Mouse (Mus musculus) bone marrow macrophage, adult 2 months (primary cell): Measurements from ENCODE around the gene Atg10. TPM values are rescaled to one million over a fixed set of nuclear protein-coding genes. Genes with fewer than 3 reads are reported as not detected.
"Not testable (repeated sequence)": the region's sequence is repeated elsewhere in the genome, so short reads cannot be mapped to it uniquely, and the experiment has no call there.

Source experiments
- H3K27ac ChIP-seq: 2 replicates; pipeline ENCODE4 v1.5.1; 2012; ENCODE audit warnings: low read depth, low read length; ENCODE audit not compliant: insufficient read depth
- H3K4me1 ChIP-seq: 2 replicates; pipeline ENCODE4 v1.6.1; 2012; ENCODE audit warnings: low read length; ENCODE audit not compliant: control insufficient read depth, insufficient read depth
- H3K4me3 ChIP-seq: 2 replicates; pipeline ENCODE4 v1.5.1; 2012; ENCODE audit warnings: mild to moderate bottlenecking, low read length, moderate library complexity; ENCODE audit not compliant: insufficient read depth
- CTCF ChIP-seq: IDR thresholded peaks from 2 replicates; pipeline ENCODE4 v1.5.1; 2012; ENCODE audit warnings: low read depth, mild to moderate bottlenecking, low read length, moderate library complexity
- POLR2A ChIP-seq: IDR thresholded peaks from 2 replicates; pipeline ENCODE4 v1.6.1; 2012; ENCODE audit warnings: mild to moderate bottlenecking, low read depth, low read length, borderline replicate concordance
- polyA plus RNA-seq: library from polyadenylated mRNA; stranded (reverse); fragments of >200 nt; gene quantifications from 2 replicates; pipeline ENCODE4 v1.2.4, GENCODE M21; 2012; ENCODE audit not compliant: missing spikeins, insufficient read depth, insufficient read length

Atg10 gene
- polyA plus RNA-seq, 1 experiment = 14.0 TPM

GRCm38 (mm10) chr13:90926125-90926765 is 297.5 kb downstream of the Atg10 start:
- Histone ChIP-seq H3K27ac (no peak overlapping the region), H3K4me3 (no peak overlapping the region), H3K4me1 (0 out of 2 replicates have a peak, but pooled peaks cover 2% of the 10 kb centered on the region)
- no peak for TF ChIP-seq CTCF
- TF ChIP-seq POLR2A = no peak

DNA sequence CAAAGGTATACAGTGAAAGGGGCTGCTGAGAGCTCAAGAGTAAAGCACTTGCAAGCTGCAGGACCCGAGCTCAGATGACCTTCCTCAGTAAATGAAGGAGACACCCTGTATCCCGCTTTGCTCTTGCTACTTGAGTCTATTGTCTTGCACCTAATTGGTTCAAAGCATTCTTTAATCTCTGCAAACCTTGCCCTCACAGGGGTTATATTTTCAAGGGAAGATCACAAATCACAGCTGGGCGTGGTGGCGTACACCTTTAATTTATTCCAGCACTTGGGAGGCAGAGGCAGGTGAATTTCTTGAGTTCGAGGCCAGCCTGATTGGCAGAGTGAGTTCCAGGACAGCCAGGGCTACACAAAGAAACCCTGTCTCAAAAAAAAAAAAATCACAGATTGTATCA is 298.6 kb downstream of the Atg10 start:
- Histone ChIP-seq H3K4me3 (no peak overlapping the region), H3K4me1 (0 out of 2 replicates have a peak, but pooled peaks cover 2% of the 10 kb centered on the region), H3K27ac (no peak overlapping the region)
- no peak for TF ChIP-seq CTCF
- TF ChIP-seq POLR2A = no peak

DNA sequence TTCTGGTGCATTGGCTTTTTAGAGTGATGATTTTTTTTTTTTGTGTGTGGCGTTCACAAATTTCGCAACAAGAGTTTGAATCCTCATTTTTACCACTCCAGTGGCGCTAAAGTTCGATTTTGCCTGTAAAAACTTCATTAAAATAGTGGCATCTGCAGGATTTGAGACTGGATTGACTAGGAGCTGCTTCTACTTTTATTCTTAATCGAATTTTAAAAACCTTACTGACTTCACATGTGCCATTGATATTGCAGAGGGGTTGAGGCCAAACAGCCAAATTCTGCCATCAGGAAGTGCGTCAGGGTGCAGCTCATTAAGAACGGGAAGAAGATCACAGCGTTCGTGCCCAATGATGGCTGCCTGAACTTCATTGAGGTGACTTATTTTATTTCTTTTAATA is 299.7 kb downstream of the Atg10 start:
- H3K4me1 ChIP-seq = 0 out of 2 replicates have a peak, but pooled peaks cover 2% of the 10 kb centered on the region
- peak overlapping the region; percentile 98 for H3K4me3 ChIP-seq
- no peak for TF ChIP-seq POLR2A
- TF ChIP-seq CTCF = no peak
- peak overlapping the region; percentile 88 for H3K27ac ChIP-seq

DNA sequence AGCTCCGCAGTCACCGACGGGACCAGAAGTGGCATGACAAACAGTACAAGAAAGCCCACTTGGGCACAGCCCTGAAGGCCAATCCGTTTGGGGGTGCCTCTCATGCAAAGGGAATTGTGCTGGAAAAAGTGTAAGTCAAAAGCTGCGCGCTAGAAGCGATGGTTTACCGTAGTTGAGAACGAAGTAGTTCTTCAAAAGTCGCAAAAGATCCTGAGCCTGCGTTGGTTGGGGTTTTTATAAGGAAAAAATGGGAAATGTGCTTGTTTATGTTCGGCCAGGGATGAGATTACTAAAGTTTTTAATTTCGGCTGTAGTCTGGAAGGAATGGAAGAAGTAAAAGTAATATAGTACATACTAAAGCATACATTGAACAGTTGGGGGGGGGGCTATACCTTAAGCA is 300.2 kb downstream of the Atg10 start:
- H3K4me3 ChIP-seq = peak overlapping the region; percentile 98
- H3K4me1 ChIP-seq = not testable (repeated sequence)
- peak overlapping the region; percentile 88 for H3K27ac ChIP-seq

DNA sequence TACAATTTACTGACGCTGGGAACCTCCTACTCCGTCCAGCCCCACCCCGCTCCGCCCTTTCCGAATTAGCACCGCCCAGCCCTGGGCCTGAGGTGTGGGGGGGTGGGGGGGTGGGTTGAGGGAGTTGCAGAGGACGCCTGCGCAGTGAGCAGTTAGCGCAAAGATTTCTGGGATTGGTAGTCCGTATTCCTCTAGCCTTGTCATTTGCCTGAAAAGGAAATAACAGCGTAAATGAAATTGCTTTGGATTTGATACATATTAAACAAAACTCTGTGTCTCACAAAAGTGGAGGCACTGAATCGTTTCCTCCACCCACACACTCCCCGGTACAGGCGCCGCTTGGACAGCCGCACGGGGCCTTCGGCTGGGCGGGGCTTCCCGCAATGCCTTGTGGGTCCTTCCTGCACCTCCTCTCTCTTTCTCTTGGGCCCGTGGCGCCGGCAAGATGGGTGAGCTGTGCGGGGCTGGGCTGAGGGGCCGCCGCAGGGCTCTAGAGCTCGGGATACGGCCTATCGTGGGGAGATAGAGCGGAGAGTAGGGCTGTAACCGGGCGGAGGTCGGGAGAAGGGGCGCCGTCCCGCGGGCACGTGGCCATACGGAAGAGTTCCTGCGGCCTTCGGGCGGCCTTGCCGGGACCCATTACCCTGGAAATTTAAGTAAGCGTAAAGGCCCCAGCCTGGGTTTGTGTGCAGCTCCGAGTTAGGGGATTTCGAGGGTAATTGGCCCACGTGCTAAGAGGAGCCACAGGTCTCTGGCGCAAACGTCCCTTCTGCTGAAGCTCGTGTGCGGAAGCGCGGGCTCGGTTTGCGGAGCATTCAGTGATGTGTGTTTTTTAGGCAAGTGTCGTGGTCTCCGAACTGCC is 300.8 kb downstream of the Atg10 start, which contains the start of gene Rps23:
TSS of gene Rps23 (plus strand) at position 208 of the 862 bp plus-strand sequence.
- peak within 1 kb of the TSS; percentile 88 for H3K27ac ChIP-seq
- 0 out of 2 replicates have a peak, but pooled peaks cover 2% of the 10 kb centered on the region for H3K4me1 ChIP-seq
- no peak for TF ChIP-seq CTCF
- TF ChIP-seq POLR2A = no peak; the same call in 1 of the 2 replicates
- H3K4me3 ChIP-seq = peak within 1 kb of the TSS; percentile 98

DNA sequence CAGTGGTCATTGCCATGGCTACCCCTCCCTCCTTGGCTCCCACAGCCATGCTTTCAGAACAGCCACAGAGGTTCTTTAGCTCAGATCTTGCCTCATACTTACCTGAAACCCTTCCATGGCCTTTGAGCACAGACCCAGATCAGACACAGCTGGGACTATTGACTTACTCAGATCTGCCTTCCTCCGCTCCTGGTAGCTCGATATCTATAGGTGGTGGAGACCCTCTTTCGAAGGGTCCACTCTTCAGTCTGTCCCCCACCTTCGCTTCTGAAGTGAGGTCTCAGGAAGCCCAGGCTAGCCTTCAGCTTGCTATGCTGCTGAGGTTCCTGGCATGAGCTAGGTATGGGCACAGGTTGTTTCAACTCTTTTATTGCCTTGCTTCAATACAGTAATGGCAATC is 309.0 kb downstream of the Atg10 start:
- H3K27ac ChIP-seq = no peak overlapping the region
- H3K4me3 ChIP-seq = no peak overlapping the region
- TF ChIP-seq POLR2A = no peak
- TF ChIP-seq CTCF = no peak
- no peaks in the 10 kb centered on the region for H3K4me1 ChIP-seq

DNA sequence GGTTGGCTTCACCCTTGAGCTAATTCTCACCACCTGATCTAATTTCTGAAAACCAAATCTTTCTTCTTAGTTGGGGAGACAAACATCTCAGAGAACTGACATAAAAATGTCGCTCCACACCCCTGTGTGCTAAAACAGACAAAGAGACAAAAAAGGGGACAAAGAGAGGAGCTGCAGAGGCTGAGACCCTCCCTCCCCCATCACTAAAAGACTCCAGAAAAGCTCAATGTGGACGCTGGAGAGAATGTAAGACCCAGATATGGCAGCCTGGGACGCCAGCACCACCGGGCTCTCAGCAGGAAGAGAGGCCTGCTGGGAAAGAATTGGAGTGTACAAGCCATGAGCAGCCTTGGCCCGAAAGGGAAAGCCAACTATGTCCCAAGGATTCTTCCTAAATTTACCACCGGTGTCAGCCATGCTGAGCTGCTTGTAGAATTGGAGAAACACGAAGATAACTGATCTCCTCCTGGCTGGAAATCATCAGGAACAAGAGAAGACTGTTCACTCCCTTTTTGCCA is 310.0 kb downstream of the Atg10 start:
- TF ChIP-seq CTCF = no peak
- TF ChIP-seq POLR2A = no peak
- H3K27ac ChIP-seq = no peak overlapping the region
- no peak overlapping the region for H3K4me3 ChIP-seq
- H3K4me1 ChIP-seq = no peaks in the 10 kb centered on the region

- no peak overlapping the region for H3K27ac ChIP-seq
- no peak overlapping the region for H3K4me3 ChIP-seq
- H3K4me1 ChIP-seq = no peaks in the 10 kb centered on the region
- TF ChIP-seq CTCF = no peak
- no peak for TF ChIP-seq POLR2A
Observed at GRCm38 (mm10) chr13:90912760-90913674, 310.8 kb downstream of the Atg10 start.

- TF ChIP-seq CTCF (no peak), POLR2A (no peak)
- H3K4me3 ChIP-seq = no peak overlapping the region
- H3K27ac ChIP-seq = no peak overlapping the region
- H3K4me1 ChIP-seq = no peaks in the 10 kb centered on the region
Observed at GRCm38 (mm10) chr13:90907376-90907775, 316.4 kb downstream of the Atg10 start.

DNA sequence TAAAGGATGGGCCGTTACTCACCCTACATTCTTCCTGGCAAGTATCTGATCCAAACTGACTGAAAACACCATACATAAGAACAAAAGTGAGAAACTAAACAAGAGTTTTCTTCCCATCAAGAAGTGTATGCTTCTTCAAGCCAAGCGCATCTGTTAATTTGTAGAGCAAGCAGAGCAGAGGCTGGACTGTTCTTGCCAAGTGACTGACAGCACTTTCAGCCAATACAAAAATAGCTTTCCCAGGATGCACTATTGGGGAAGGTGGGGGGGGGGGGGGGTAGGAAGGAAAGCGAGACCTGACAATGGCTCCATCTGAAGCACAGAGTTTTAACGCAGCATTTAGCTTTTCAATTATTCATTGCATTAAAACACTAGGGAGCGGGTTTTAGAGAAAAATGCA is 318.6 kb downstream of the Atg10 start, which contains the start of gene Atp6ap1l:
TSS of gene Atp6ap1l (minus strand) at position 180 of the 400 bp plus-strand sequence.
- TF ChIP-seq POLR2A (no peak), CTCF (no peak)
- H3K4me3 ChIP-seq = no peak within 1 kb of the TSS
- H3K27ac ChIP-seq = no peak within 1 kb of the TSS
- H3K4me1 ChIP-seq = no peaks in the 10 kb centered on the region
